In genomic region chr17:59013091-59013459, GRCm38 (mm10) we compare ENCODE assay signal across 8 mouse cellular contexts. TPM values are rescaled to one million over a fixed set of nuclear protein-coding genes. Genes with fewer than 3 reads are reported as not detected.
A peak's percentile ranks its signal among the peaks of the same experiment; 100 is the strongest.
DNase-seq lines count a peak whose midpoint lies in the region; ATAC-seq lines count a peak whose summit lies in the region.

TSS of gene Nudt12 (minus strand) at chr17:59013372.

- ATAC-seq in intestine, embryonic 15.5 days = peak; percentile 98
- no peak for ATAC-seq in activated CD4-positive, CD25-positive, alpha-beta regulatory T cell, adult 4 months

- peak within 1 kb of the TSS; percentile 70; the same call in 1 of the 2 replicates for H3K27ac ChIP-seq in intestine, embryonic 15.5 days

- H3K4me1 ChIP-seq in intestine, embryonic 15.5 days (replicated peaks) = no peaks in the 10 kb centered on the region
- H3K4me1 ChIP-seq in megakaryocyte, embryonic 14.5 days = peaks cover 9% of the 10 kb centered on the region; the same call in 1 of the 2 replicates

- intact Hi-C loops in left cerebral cortex, postnatal 10 days (cut with DNase I) = no loop called here

- H3K36me3 ChIP-seq in intestine, embryonic 15.5 days = no peaks in the 10 kb centered on the region
- peaks cover 13% of the 10 kb centered on the region for H3K36me3 ChIP-seq in megakaryocyte, embryonic 14.5 days (replicated peaks; ENCODE audit: low read length)

- WGBS in intestine, embryonic 15.5 days = under 1% methylated on average over 22 of the region's 22 CpGs

- H3K27me3 ChIP-seq in intestine, embryonic 15.5 days (replicated peaks) = no peaks in the 10 kb centered on the region
- H3K27me3 ChIP-seq in megakaryocyte, embryonic 14.5 days (replicated peaks) = no peaks in the 10 kb centered on the region

- H3K9ac ChIP-seq in intestine, embryonic 15.5 days = peak within 1 kb of the TSS; percentile 67

- DNase-seq in adrenal gland, adult 8-10 months = peak; percentile 66
- DNase-seq in embryo, embryonic 11.5 days (ENCODE audit: low read depth, low spot score) = peak; percentile 19
- DNase-seq in gastrocnemius, postnatal 25 days = peak; percentile 57
- DNase-seq in left cerebral cortex, postnatal 10 days (ENCODE audit: extremely low spot score in 1 of 2, low spot score in 2 of 2) = peak; percentile 54 to 67
- peak; percentile 29 to 40 for DNase-seq in right cerebral cortex, postnatal 36 days (ENCODE audit: low spot score in 2 of 2)

- H3K9me3 ChIP-seq in intestine, embryonic 15.5 days = no peaks in the 10 kb centered on the region
- no peaks in the 10 kb centered on the region for H3K9me3 ChIP-seq in megakaryocyte, embryonic 14.5 days

- peak within 1 kb of the TSS; percentile 82 for H3K4me2 ChIP-seq in intestine, embryonic 15.5 days (replicated peaks)

- H3K4me3 ChIP-seq in intestine, embryonic 15.5 days (replicated peaks) = peak within 1 kb of the TSS; percentile 57
- H3K4me3 ChIP-seq in megakaryocyte, embryonic 14.5 days (replicated peaks) = peak within 1 kb of the TSS; percentile 94

RNA-seq across cellular contexts. Expression of gene Nudt12, which starts in this region (rescaled TPM):
- 10 to 100 TPM; 47.6 to 71.1 (median 65.5) TPM for total RNA-seq in adrenal gland, adult 8-10 months (2022)
- 1 to 10 TPM; 7.3 to 9.8 TPM for total RNA-seq in gastrocnemius, postnatal 25 days (2021)
- 4.1 and 6.4 TPM in 2 replicates for polyA plus RNA-seq in intestine, embryonic 15.5 days (2015; fragmentation: Nextera tagmentation; extraction: Ambion mirVana)
- total RNA-seq in left cerebral cortex, postnatal 10 days (2021) = 1 to 10 TPM; 6.5 to 7.4 TPM
- polyA plus RNA-seq in megakaryocyte, embryonic 14.5 days (2012; ENCODE audit: insufficient read depth, low replicate concordance) = 0.57 TPM in 1 of 2 replicates, not detected in the other
- polyA plus RNA-seq in activated CD4-positive, CD25-positive, alpha-beta regulatory T cell, adult 4 months (2017; shearing (Covaris generic)) = under 1 TPM in 1 of 2 experiments, not detected in 1; 0.55 TPM

Comparison
In these comparisons a context has a peak if more than half of its experiments do, and no peak if none do; other contexts are left out.
1. RNA of gene Nudt12 (total RNA-seq): 47.6 to 71.1 TPM in adrenal gland, adult 8-10 months; 7.3 to 9.8 TPM in gastrocnemius, postnatal 25 days and 6.5 to 7.4 TPM in left cerebral cortex, postnatal 10 days; every median in the first group is over 4 times any median in the second.
2. Peak in every context shown above with its lines, with median percentiles within 50 percentile points of each other: DNase-seq.